Mouse (Mus musculus) ES-Bruce4 (cell line): Measurements from ENCODE around the gene Apeh. TPM values are rescaled to one million over a fixed set of nuclear protein-coding genes. Genes with fewer than 3 reads are reported as not detected.

ENCODE experiments used
- H3K27ac ChIP-seq: 2 replicates; pipeline ENCODE4 v1.5.1; 2012; ENCODE audit warnings: low read length, inconsistent platforms; ENCODE audit not compliant: insufficient read depth
- H3K27me3 ChIP-seq: 2 replicates; pipeline ENCODE4 v1.6.1; 2012; ENCODE audit warnings: mild to moderate bottlenecking, low read length, inconsistent platforms; ENCODE audit not compliant: control insufficient read depth, poor library complexity, insufficient read depth, severe bottlenecking
- H3K36me3 ChIP-seq: 2 replicates; pipeline ENCODE4 v1.6.1; 2012; ENCODE audit warnings: inconsistent platforms, mild to moderate bottlenecking, low read length, moderate library complexity; ENCODE audit not compliant: control insufficient read depth, poor library complexity, insufficient read depth, severe bottlenecking
- H3K4me1 ChIP-seq: one replicate; pipeline ENCODE4 v1.8.1; 2011; ENCODE audit warnings: low read length; ENCODE audit not compliant: control insufficient read depth, insufficient read depth
- H3K4me3 ChIP-seq: 2 replicates; pipeline ENCODE4 v1.5.1; 2011; ENCODE audit warnings: low read depth, mild to moderate bottlenecking, low read length
- H3K9ac ChIP-seq: 2 replicates; pipeline ENCODE4 v1.6.1; 2012; ENCODE audit warnings: low read depth, mild to moderate bottlenecking, inconsistent platforms; ENCODE audit not compliant: poor library complexity, severe bottlenecking
- H3K9me3 ChIP-seq: replicated peaks from 2 replicates; pipeline ENCODE4 v1.6.1; 2012; ENCODE audit warnings: mild to moderate bottlenecking, low read length, inconsistent platforms; ENCODE audit not compliant: control insufficient read depth, poor library complexity, insufficient read depth, severe bottlenecking
- CTCF ChIP-seq: IDR thresholded peaks from one replicate; pipeline ENCODE4 v1.8.1; 2011; ENCODE audit warnings: low read depth, low read length
- EP300 ChIP-seq: IDR thresholded peaks from 2 replicates; pipeline ENCODE4 v1.6.1; 2011; ENCODE audit warnings: low read depth, low read length; ENCODE audit not compliant: insufficient read depth
- POLR2A ChIP-seq: IDR thresholded peaks from one replicate; pipeline ENCODE4 v1.8.1; 2011; ENCODE audit warnings: low read length; ENCODE audit not compliant: insufficient read depth
- polyA plus RNA-seq: library from polyadenylated mRNA; stranded (reverse); fragments of >200 nt; gene quantifications from 2 replicates; pipeline ENCODE4 v1.2.4, GENCODE M21; 2011; ENCODE audit warnings: low read depth; ENCODE audit not compliant: missing spikeins, insufficient read depth, insufficient read length

Gene Apeh
- polyA plus RNA-seq, 1 experiment, result 48.1 TPM

DNA sequence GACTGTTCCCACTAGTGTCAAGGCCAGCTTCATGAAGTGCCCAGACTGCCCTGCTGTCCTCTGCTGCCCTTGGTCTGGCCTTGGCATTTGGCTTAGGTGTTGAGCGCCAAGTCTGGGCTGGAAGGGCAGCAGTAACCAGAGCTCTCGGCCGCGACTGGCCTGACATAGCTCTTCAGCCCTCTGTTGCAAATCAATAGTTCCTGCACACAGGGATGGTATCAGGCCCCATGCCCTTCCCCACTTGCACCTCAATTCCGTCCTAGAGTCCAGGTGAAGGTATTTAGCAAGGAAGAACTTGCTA, 37.2 kb downstream of the Apeh start:
- Histone ChIP-seq H3K9ac (no peak overlapping the region), H3K4me3 (no peak overlapping the region), H3K27ac (no peak overlapping the region), H3K9me3 (no peaks in the 10 kb centered on the region), H3K36me3 (no peaks in the 10 kb centered on the region), H3K4me1 (no peaks in the 10 kb centered on the region), H3K27me3 (no peaks in the 10 kb centered on the region)
- TF ChIP-seq CTCF (no peak), EP300 (no peak), POLR2A (no peak)

- H3K4me3 ChIP-seq, result 0 out of 2 replicates have a peak overlapping the region, but pooled peaks have one; percentile 9
- H3K27ac ChIP-seq, result no peak overlapping the region
- no peaks in the 10 kb centered on the region for H3K4me1 ChIP-seq
- H3K36me3 ChIP-seq, result 0 out of 2 replicates have a peak, but pooled peaks cover under 1% of the 10 kb centered on the region
- TF ChIP-seq POLR2A (no peak), CTCF (no peak), EP300 (no peak)
- H3K27me3 ChIP-seq, result no peaks in the 10 kb centered on the region
- H3K9me3 ChIP-seq, result no peaks in the 10 kb centered on the region
- H3K9ac ChIP-seq, result no peak overlapping the region
Measured at GRCm38 (mm10) chr9:108056361-108057261, 37.8 kb downstream of the Apeh start.

DNA sequence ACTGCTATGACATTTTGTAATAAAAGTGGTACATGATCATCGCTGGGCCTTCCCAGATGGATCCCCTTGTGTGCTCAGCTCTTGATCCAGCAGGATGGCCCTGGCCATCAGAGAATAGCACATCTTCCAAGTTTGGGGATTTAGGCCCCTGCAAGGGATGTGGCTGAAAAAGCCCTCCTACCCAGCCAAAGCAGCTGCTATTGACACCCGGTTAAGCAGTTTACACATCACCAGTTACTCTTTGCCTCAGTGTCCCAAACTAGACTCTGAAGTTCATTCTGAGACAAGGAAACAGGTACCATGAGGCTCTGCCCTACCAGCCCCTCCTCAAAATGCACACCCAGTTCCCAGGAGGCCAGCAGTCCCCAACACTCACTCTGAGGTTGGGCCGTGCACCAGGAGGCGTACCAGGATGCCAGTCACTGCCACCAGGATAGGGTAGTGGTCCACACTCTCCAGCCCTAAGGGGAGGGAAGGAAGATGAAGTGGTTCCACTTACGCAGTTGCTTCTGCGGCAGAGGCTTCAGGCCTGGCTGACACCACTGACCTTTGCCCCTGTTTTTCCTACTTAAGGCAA, 38.7 kb downstream of the Apeh start:
- Histone ChIP-seq H3K36me3 (0 out of 2 replicates have a peak, but pooled peaks cover 3% of the 10 kb centered on the region), H3K27ac (no peak overlapping the region), H3K27me3 (no peaks in the 10 kb centered on the region), H3K4me3 (no peak overlapping the region), H3K4me1 (no peaks in the 10 kb centered on the region), H3K9ac (no peak overlapping the region), H3K9me3 (no peaks in the 10 kb centered on the region)
- no peak for TF ChIP-seq EP300
- TF ChIP-seq POLR2A, result no peak
- no peak for TF ChIP-seq CTCF

DNA sequence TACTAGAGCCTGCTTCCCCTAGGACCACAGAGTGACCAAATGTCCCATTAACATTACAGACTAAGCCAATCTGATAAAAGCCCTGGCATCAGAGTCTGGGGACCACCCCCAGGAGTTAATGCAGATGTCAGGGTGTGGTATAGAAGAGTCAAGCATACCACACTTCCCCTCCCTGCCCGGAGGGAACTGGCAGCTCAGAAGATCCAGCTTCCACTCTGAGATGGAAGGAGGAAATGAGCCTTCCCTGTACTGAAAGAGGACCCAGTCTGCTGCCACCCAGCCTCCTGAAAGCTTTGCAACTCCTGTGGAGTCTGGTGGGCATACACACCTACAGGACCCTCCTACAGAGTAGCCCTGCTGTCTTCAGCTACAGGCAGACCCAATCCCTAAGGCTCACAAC, 39.3 kb downstream of the Apeh start:
- TF ChIP-seq CTCF, result no peak
- TF ChIP-seq POLR2A, result no peak
- TF ChIP-seq EP300, result no peak
- Histone ChIP-seq H3K27ac (no peak overlapping the region), H3K27me3 (no peaks in the 10 kb centered on the region), H3K36me3 (0 out of 2 replicates have a peak, but pooled peaks cover 3% of the 10 kb centered on the region), H3K4me1 (no peaks in the 10 kb centered on the region), H3K9ac (no peak overlapping the region), H3K4me3 (no peak overlapping the region), H3K9me3 (no peaks in the 10 kb centered on the region)

- Histone ChIP-seq H3K27me3 (no peaks in the 10 kb centered on the region), H3K4me1 (no peaks in the 10 kb centered on the region), H3K9ac (0 out of 2 replicates have a peak overlapping the region, but pooled peaks have one; percentile 6), H3K27ac (no peak overlapping the region), H3K36me3 (0 out of 2 replicates have a peak, but pooled peaks cover 3% of the 10 kb centered on the region), H3K4me3 (peak overlapping the region; percentile 15), H3K9me3 (no peaks in the 10 kb centered on the region)
- no peak for TF ChIP-seq EP300
- no peak for TF ChIP-seq POLR2A
- TF ChIP-seq CTCF, result no peak
Measured at GRCm38 (mm10) chr9:108054331-108055040, 39.9 kb downstream of the Apeh start.
